Mouse (Mus musculus) mouse trophoblast stem cell (cell line): ENCODE results near the gene D8Ertd738e.

Source experiments
- in situ Hi-C, 2 experiments: fragments of 300-500 bp; cut with MseI, MboI; formaldehyde crosslinking; loops; 2 replicates in 1 of 2; 3 replicates in 1 of 2; pipeline ENCODE4 v1.15.1; 2025

Gene D8Ertd738e

DNA sequence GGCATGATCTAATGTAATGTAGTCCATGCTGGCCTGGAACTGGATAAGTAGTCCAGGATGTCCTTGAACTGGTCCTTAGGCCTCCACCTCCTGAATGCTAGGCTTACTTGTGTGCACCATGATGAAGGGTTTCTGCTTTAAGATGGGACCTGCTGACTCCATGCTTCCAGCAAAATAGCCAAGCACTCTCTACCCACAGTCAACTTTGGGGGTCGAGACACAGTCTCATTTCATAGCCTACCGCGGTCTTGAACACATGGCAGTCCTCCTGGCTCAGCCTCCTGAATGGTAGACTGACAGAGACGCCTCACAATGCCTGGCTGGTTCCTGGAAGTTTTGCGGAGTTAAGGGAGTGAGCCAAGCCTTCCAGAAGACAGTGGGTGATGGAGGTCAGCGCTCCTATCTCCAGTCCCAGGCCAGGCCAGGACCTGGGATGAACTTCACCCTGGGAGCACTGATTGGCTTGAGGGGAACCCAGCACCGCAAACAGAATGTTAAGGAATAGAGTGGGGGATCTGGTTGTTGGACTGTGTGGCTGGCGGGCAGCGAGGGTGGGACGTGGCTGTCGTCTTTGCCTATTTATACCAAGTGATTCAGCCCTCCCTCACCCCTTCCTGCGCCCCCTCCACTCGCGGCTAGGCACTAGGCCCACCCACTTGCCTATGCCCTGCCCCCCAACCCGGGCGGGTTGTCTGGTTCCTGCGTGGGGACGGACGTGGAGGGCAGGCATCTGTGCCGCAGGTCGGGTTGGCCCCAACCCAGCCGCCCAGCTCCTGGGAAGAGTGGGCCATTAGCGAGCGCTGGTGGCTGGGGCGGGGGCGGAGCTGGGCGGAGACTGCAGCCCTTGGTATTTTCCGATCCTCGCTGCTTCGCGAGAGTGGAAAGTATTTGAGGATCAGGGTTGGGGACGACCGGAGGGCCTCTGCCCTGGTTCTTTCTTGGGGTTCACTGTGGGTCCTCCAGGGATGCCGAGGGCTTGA is 46.3 kb downstream of the D8Ertd738e start:
- in situ Hi-C loops = no loop called here

GRCm38 (mm10) chr8:84202466-84202865 is 47.1 kb downstream of the D8Ertd738e start:
- in situ Hi-C loops = no loop called here

- in situ Hi-C loops = no loop called here
Observed at GRCm38 (mm10) chr8:84201545-84202245, 47.8 kb downstream of the D8Ertd738e start.

DNA sequence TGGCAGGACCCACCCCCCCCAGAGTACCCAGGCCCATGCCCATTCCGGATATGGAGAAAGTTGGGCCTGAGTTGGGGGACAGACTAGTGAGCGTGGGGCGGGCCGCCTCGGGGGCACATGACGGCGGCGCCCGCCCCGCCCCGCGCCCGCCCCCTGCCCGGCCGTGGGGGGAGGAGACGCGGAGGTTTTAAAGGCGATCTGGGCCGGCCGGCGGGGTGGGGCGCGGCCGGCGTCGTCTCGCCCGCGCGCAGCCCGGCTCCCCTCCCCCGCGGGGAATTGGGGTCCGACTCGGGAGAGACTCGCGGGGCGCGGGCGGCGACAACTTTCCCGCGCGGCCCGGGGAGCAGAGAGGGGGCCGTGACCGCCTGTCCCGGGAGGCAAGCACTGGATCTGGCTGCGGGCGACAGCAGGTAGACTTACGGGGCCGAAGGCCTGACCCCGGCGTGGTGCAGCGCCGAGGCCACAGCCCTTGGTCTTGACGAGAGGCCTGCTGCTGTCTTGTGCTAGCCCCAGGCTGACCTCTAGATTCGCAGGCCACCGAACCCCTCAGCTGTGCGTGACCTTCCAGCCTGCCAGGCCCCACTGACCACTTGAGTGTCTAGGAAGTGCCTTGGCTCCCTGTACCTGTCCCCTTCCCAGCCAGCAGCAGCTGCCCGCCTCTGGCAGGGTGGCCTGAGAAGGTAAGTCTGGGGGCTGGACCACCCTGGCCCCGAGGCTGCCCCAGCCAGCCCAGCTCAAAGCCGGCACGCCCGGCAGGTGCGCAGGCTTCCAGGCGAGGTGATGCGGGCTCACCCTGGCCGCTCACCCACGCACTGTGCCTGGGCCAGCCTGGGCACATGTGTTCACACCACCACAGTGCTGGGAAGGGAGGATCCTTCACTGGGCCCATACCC is 48.6 kb downstream of the D8Ertd738e start:
- in situ Hi-C loops = no loop called here

DNA sequence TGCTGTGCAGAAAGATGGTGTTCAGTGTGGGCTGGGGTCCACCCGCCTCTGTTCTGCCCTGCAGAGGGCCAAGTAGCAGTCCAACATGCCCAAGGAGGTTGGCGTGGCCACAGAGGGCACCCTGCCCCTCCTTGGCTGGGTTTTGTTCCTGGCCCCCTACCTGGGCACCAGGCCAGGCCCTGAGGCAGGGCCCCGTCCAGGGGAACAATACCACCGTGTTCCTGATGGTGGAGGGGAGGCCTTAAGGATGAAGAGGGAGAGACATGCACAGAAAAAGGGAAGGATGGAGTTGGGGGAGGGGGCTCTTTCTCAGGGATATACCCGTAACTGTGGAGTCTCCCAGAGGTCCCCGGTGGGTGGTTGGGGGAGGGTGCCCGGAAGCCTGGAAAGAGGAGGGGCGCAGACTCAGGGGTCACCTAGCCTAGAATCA is 49.4 kb downstream of the D8Ertd738e start:
- in situ Hi-C loops = no loop called here

DNA sequence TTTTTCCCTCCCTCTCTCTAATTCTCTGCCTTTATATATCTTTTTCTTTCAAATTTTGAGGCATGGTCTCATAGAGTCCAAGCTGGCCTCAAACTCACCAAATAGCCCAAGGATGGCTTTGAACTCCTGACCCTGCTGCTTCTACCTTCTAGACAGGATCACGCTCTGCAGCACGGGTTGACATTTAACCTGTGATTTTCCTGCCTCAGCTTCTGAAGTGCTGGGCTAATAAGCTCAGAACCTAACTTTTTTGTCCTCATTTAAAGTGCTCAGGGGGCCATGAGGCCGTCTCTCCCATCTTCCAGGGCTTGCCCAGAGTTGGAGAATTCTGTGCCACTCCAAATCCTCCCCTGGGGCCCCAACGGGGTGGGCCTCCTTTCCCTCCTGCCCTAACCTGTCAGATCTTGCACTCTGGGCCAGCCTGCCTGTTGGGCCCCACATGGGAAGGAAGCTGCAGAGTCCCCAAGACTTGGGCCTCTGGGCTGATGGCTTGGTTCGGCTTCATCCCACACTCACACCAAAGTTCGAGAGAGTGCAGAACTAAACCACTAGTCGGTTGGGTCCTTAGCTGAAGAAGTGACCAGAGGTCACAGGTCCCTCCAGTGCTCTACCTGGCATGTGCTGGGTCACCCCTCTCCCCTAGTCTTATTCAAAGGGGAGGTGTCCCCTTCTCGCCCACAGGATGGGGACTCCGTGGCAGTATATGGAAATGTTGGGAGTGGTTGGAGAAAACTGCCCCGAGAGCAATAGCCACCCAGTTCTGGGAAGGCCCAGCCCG is 50.0 kb downstream of the D8Ertd738e start:
- in situ Hi-C loops = no loop called here

DNA sequence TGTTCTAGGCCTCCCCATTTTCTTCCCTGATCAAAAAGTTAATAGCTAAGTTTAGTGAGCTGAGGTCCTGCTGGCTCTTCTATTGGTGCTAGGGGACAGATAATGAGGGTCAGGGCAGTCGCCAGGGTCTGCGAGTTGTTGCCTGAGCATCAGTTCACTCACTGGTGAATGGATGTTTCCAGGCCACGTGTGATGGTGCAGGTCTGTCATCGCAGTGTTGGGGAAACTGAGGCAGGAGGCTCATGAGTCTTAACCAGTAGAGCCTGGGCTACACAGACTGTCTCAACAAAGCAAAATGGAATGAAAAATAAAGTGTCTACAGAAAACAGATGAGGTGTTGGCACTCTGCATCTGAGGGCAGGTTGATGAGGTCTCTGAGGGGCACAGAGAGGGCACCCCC is 50.6 kb downstream of the D8Ertd738e start:
- in situ Hi-C loops = no loop called here

DNA sequence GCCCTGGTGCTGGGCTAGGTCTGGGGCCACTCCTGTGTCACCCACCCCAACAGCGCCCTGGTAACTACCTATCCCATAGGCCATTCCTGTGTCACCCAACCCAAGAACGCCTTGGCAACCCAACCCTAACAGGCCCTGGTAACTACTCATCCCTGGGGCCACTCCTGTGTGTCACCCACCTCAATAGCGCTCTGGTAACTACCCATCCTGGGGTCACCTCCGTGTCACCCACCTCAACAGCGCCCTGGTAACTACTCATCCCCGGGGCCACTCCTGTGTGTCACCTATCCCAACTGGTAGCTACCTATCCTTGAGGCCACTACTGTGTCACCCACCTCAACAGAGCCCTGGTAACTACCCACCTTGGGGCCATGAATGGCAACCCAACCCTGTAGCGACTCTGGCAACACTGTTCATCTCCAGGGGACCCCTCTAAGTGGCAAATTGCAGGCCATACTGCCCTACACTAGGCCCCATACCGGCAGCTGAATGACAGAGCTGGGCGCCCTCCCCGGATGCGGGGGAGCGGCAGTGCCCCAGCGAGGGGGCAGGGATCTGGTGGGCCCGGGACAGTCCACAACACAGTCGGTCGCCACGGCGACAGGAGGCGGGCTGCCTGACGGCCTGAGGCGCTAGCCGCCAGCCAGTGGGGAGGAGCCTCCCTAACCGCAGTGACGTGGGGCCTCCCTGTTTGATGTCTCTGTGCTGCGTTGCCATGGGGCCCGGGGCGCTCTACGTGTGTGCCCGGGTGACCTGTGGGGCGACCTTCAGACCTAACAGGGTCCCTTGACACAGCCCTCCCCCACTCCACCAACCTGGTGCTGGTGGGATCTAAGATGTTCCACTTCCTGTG is 51.4 kb downstream of the D8Ertd738e start:
- in situ Hi-C loops = no loop called here

DNA sequence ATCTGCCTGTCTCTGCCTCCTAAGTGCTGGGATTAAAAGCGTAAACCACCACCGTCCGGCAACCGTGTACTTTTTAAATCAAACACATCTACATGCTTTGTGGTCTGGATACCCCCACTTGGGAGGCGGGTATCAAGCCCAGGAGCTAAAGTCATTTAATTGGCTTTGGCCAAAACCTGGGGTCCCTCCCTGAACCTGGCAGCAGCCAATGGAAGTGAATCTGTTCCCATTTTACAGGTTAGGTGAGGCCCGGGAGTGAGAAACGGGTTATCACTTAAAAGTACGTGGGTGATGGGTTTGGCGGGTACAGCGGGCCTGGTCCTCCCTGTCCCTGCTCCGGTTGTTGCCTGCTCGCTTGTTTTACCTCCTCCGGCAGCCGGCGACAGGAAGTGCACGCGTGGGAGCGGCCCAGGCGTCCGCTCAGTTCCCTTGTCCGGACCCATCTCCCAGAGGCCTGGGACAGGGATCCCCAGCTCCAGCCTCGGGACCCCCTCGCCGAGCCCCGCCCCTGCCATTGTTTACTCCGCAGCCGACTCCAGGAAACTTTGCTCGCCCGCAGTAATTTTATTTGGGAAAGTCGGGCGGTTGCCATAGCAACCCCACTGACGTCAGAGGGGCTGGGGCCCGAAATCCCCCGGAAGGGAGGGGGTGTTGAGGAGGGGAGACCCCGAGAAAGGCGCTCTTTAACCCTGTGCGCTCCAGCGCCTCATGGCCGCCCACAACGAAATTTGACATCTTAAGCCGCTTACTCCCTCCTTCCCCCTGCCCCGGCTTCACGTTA is 52.2 kb downstream of the D8Ertd738e start:
- in situ Hi-C loops = no loop called here
